Mouse (Mus musculus): ENCODE data around the gene Tinf2.

Tinf2 gene

GRCm38 (mm10) chr14:55635523-55636007 lies 46.1 kb downstream of the Tinf2 start, which contains the start of gene Ipo4:
Gene Ipo4 (minus strand): TSS chr14:55635957.
- DNase-seq (ENCODE audit: low spot score): peak; percentile 91

- DNase-seq (ENCODE audit: low spot score): no peak
Measured at GRCm38 (mm10) chr14:55634874-55635522, 46.6 kb downstream of the Tinf2 start.

- DNase-seq (ENCODE audit: low spot score): peak; percentile 51
Measured at GRCm38 (mm10) chr14:55629312-55629711, 52.3 kb downstream of the Tinf2 start.

DNA sequence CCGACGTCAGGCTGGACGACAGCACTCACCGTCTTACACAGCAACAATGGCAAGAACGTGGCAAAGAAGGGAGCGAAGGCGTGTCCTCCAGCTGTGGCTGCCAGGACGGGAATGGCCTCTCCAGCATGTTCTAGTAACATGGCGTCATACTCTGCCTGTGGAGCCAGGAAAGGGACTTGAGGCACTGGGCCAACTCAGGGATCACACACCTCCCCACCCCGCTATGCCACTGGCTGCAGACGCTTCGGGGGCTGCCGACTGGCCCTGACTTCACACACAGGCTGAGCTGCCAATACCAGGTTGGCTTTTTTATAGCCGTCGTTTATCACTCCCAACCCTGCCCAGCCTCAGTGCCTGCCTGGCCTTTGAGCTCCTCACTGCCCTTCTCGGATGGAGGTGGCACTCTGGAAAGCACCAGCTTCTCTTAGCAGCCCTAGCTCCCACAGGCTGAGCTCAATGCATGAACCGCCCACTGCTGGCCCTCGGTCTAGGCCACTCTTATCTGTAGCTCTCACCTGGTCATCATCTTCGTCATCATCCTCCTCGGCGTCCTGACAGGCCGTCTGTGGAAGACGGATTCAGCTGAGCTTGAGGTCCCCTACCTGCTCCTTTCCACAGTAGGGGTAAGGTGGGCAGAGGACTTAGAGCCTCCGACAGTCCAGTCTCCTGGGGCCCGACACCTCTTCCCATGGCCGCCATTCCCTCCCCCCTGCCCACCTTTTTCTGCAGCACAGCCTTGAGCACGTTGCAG lies 53.4 kb downstream of the Tinf2 start:
- DNase-seq (ENCODE audit: low spot score): no peak
